Mouse (Mus musculus) liver, embryonic 15.5 days (tissue): Measurements from ENCODE around the gene B3gnt2. TPM values are rescaled to one million over a fixed set of nuclear protein-coding genes. Genes with fewer than 3 reads are reported as not detected.

Experiments
- ATAC-seq: fragments of 200-750 bp; cut with Nextera tagmentation; 2 replicates; pipeline ENCODE4 v1.8.0; 2017; ENCODE audit warnings: moderate number of reproducible peaks, mild to moderate bottlenecking, moderate library complexity; ENCODE audit not compliant: insufficient read depth
- H3K27ac ChIP-seq: fragments of 300-500 bp; sonication (generic); replicated peaks from 2 replicates; pipeline ENCODE4 v1.5.1; 2015; ENCODE audit warnings: mild to moderate bottlenecking, inconsistent platforms
- H3K27me3 ChIP-seq: fragments of 300-500 bp; sonication (generic); 2 replicates; pipeline ENCODE4 v1.6.1; 2015; ENCODE audit warnings: mild to moderate bottlenecking, inconsistent platforms
- H3K36me3 ChIP-seq: fragments of 300-500 bp; sonication (generic); replicated peaks from 2 replicates; pipeline ENCODE4 v1.6.1; 2015; ENCODE audit warnings: moderate library complexity, mild to moderate bottlenecking, inconsistent platforms
- H3K4me1 ChIP-seq: fragments of 300-500 bp; sonication (generic); replicated peaks from 2 replicates; pipeline ENCODE4 v1.6.1; 2015; ENCODE audit warnings: inconsistent platforms
- H3K4me2 ChIP-seq: fragments of 300-500 bp; sonication (generic); 2 replicates; pipeline ENCODE4 v1.6.1; 2015; ENCODE audit warnings: moderate library complexity, mild to moderate bottlenecking, inconsistent platforms
- H3K4me3 ChIP-seq: fragments of 300-500 bp; sonication (generic); replicated peaks from 2 replicates; pipeline ENCODE4 v1.5.1; 2015; ENCODE audit warnings: mild to moderate bottlenecking, inconsistent platforms
- H3K9ac ChIP-seq: fragments of 300-500 bp; sonication (generic); 2 replicates; pipeline ENCODE4 v1.6.1; 2015; ENCODE audit warnings: moderate library complexity, mild to moderate bottlenecking, inconsistent platforms
- H3K9me3 ChIP-seq: fragments of 300-500 bp; sonication (generic); replicated peaks from 2 replicates; pipeline ENCODE4 v1.6.1; 2016; ENCODE audit warnings: inconsistent platforms
- WGBS: fragments of 180-500 bp; shearing (Covaris S2); methylation state at CpG from one replicate; pipeline ENCODE4 v1.1.7; 2015; ENCODE audit warnings: mixed read lengths; ENCODE audit not compliant: insufficient replicate concordance; 5-methylcytosine and 5-hydroxymethylcytosine counted together
- polyA plus RNA-seq: library from polyadenylated mRNA; unstranded; fragments of >200 nt; fragmentation: Nextera tagmentation; extraction: Ambion mirVana; gene quantifications from 2 replicates; pipeline ENCODE4 v1.2.1, GENCODE M21; 2015

B3gnt2 gene
- polyA plus RNA-seq, 1 experiment from 2014 or later = 5.3 TPM

- no peaks in the 10 kb centered on the region for H3K9me3 ChIP-seq
- 11% methylated on average over 7 of the region's 7 CpGs for WGBS
- no peaks in the 10 kb centered on the region for H3K27me3 ChIP-seq
- H3K4me3 ChIP-seq = peak overlapping the region; percentile 36
- no peak for ATAC-seq
- H3K4me2 ChIP-seq = peak overlapping the region; percentile 58
- H3K36me3 ChIP-seq = no peaks in the 10 kb centered on the region
- H3K4me1 ChIP-seq = peaks cover 22% of the 10 kb centered on the region
- no peak overlapping the region for H3K9ac ChIP-seq
- peak overlapping the region; percentile 56 for H3K27ac ChIP-seq
Measured at GRCm38 (mm10) chr11:22871628-22872306, 11.0 kb upstream of the B3gnt2 start.

GRCm38 (mm10) chr11:22868582-22868981, 7.8 kb upstream of the B3gnt2 start:
- no peak overlapping the region for H3K9ac ChIP-seq
- H3K36me3 ChIP-seq = no peaks in the 10 kb centered on the region
- no peaks in the 10 kb centered on the region for H3K9me3 ChIP-seq
- H3K4me3 ChIP-seq = no peak overlapping the region
- no peak overlapping the region for H3K4me2 ChIP-seq
- 68% methylated on average over 8 of the region's 8 CpGs for WGBS
- no peak overlapping the region for H3K27ac ChIP-seq
- H3K4me1 ChIP-seq = peaks cover 28% of the 10 kb centered on the region
- H3K27me3 ChIP-seq = 0 out of 2 replicates have a peak, but pooled peaks cover 4% of the 10 kb centered on the region
- no peak for ATAC-seq

- Histone ChIP-seq H3K9ac (no peak overlapping the region), H3K4me3 (no peak overlapping the region), H3K9me3 (no peaks in the 10 kb centered on the region), H3K4me2 (no peak overlapping the region), H3K27ac (no peak overlapping the region), H3K27me3 (0 out of 2 replicates have a peak, but pooled peaks cover 5% of the 10 kb centered on the region), H3K36me3 (no peaks in the 10 kb centered on the region), H3K4me1 (peaks cover 27% of the 10 kb centered on the region)
- 67% methylated on average over 5 of the region's 5 CpGs for WGBS
- ATAC-seq = no peak
Measured at GRCm38 (mm10) chr11:22867691-22868090, 6.9 kb upstream of the B3gnt2 start.

DNA sequence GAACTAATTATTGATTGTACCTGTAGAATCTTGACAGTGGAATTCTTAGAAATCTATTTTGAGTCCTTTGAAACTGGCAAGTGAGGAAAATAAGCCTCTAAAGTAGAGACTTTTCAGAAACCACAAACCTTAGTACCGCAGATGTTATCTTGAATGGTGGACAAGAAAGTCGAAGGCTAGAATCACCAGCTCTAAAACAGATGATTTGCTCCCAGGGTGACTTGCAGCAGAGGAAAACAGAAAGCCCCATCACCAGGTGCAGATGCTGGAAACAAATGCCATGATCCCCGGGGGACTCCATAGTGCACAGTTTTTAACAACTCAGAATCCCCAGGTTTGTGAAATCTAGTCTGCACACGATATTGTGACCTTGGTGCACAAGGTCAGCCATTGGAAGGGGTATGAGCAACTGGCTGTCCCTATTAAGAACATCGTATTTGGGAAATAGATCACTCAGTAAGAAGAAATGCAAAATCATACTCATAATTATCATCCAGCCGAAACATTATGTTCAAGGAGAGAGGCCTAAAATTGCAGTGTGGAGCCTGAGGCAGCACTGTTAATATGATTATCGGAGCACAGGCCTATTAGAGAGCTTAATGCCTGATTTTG, 5.0 kb upstream of the B3gnt2 start:
- Histone ChIP-seq H3K4me2 (no peak overlapping the region), H3K9me3 (no peaks in the 10 kb centered on the region), H3K27me3 (0 out of 2 replicates have a peak, but pooled peaks cover 5% of the 10 kb centered on the region), H3K36me3 (no peaks in the 10 kb centered on the region), H3K4me3 (no peak overlapping the region), H3K27ac (no peak overlapping the region), H3K9ac (no peak overlapping the region), H3K4me1 (peaks cover 12% of the 10 kb centered on the region)
- no peak for ATAC-seq
- WGBS = 50% methylated on average over 7 of the region's 7 CpGs

GRCm38 (mm10) chr11:22864305-22865060, 3.7 kb upstream of the B3gnt2 start:
- 64% methylated on average over 8 of the region's 8 CpGs for WGBS
- Histone ChIP-seq H3K36me3 (no peaks in the 10 kb centered on the region), H3K4me1 (peaks cover 22% of the 10 kb centered on the region), H3K9ac (no peak overlapping the region), H3K4me2 (no peak overlapping the region), H3K27ac (peak overlapping the region; percentile 31; the same call in 1 of the 2 replicates), H3K9me3 (no peaks in the 10 kb centered on the region), H3K4me3 (no peak overlapping the region), H3K27me3 (0 out of 2 replicates have a peak, but pooled peaks cover 5% of the 10 kb centered on the region)
- no peak for ATAC-seq

- 59% methylated on average over 4 of the region's 4 CpGs for WGBS
- Histone ChIP-seq H3K36me3 (no peaks in the 10 kb centered on the region), H3K9me3 (no peaks in the 10 kb centered on the region), H3K4me2 (no peak overlapping the region), H3K4me3 (no peak overlapping the region), H3K9ac (no peak overlapping the region), H3K4me1 (peaks cover 29% of the 10 kb centered on the region), H3K27ac (no peak overlapping the region), H3K27me3 (0 out of 2 replicates have a peak, but pooled peaks cover 5% of the 10 kb centered on the region)
- no peak for ATAC-seq
Measured at GRCm38 (mm10) chr11:22863581-22863980, 2.8 kb upstream of the B3gnt2 start.

- peaks cover 50% of the 10 kb centered on the region for H3K4me1 ChIP-seq
- H3K27me3 ChIP-seq = 0 out of 2 replicates have a peak, but pooled peaks cover 12% of the 10 kb centered on the region
- no peak overlapping the region for H3K4me3 ChIP-seq
- peak overlapping the region; percentile 96 for H3K4me2 ChIP-seq
- no peaks in the 10 kb centered on the region for H3K9me3 ChIP-seq
- H3K36me3 ChIP-seq = no peaks in the 10 kb centered on the region
- 73% methylated on average over 4 of the region's 4 CpGs for WGBS
- ATAC-seq = no peak
- H3K27ac ChIP-seq = no peak overlapping the region
- no peak overlapping the region for H3K9ac ChIP-seq
Measured at GRCm38 (mm10) chr11:22861315-22861714, 554 bp upstream of the B3gnt2 start.

DNA sequence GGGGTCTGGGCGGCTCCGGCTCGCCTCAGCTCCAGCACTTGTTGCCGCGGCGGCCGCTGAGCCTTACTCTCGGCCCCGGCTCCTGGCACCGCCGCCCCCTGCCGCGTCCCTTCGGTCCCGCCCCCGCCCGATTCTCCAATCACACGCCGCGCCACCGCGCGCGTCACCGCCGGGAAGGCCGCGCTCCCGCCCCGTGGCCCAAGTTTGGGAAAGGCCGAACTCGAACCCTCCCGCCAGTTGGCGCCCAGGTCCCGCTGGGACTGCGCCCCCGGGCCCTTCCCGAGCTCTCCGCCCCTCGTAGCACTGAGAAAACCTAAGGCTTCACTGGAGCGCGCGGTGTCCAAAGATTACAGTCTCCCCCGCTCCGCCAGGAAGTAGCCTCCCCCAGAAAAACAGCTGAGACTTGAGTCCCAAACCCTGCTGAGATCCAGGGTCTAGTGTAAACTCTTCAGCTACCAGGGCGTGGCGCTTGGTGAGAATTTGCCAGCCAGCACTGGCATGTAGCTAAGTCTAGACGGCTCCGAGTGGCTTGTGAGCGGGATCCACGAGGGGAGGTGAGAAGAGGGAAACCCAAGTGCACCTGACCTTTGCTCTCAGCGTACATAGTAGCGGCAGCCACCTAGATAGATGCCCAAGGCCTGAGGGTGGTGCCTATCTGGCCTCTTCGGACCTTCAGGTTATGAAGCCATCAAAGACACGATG, 977 bp downstream of the B3gnt2 start:
- Histone ChIP-seq H3K27me3 (0 out of 2 replicates have a peak, but pooled peaks cover 12% of the 10 kb centered on the region), H3K36me3 (no peaks in the 10 kb centered on the region), H3K4me1 (peaks cover 57% of the 10 kb centered on the region), H3K4me3 (peak overlapping the region; percentile 82), H3K9ac (peak overlapping the region; percentile 75), H3K27ac (peak overlapping the region; percentile 84), H3K4me2 (peak overlapping the region; percentile 96), H3K9me3 (no peaks in the 10 kb centered on the region)
- ATAC-seq = peak; percentile 89
- WGBS = under 1% methylated on average over 50 of the region's 55 CpGs

GRCm38 (mm10) chr11:22859301-22859632, 1.5 kb downstream of the B3gnt2 start:
- peak overlapping the region; percentile 84 for H3K27ac ChIP-seq
- under 1% methylated on average over 35 of the region's 41 CpGs for WGBS
- H3K9ac ChIP-seq = peak overlapping the region; percentile 75
- no peaks in the 10 kb centered on the region for H3K36me3 ChIP-seq
- H3K4me2 ChIP-seq = peak overlapping the region; percentile 96
- 0 out of 2 replicates have a peak, but pooled peaks cover 12% of the 10 kb centered on the region for H3K27me3 ChIP-seq
- H3K9me3 ChIP-seq = no peaks in the 10 kb centered on the region
- ATAC-seq = peak; percentile 72
- H3K4me3 ChIP-seq = peak overlapping the region; percentile 82
- H3K4me1 ChIP-seq = peaks cover 57% of the 10 kb centered on the region

DNA sequence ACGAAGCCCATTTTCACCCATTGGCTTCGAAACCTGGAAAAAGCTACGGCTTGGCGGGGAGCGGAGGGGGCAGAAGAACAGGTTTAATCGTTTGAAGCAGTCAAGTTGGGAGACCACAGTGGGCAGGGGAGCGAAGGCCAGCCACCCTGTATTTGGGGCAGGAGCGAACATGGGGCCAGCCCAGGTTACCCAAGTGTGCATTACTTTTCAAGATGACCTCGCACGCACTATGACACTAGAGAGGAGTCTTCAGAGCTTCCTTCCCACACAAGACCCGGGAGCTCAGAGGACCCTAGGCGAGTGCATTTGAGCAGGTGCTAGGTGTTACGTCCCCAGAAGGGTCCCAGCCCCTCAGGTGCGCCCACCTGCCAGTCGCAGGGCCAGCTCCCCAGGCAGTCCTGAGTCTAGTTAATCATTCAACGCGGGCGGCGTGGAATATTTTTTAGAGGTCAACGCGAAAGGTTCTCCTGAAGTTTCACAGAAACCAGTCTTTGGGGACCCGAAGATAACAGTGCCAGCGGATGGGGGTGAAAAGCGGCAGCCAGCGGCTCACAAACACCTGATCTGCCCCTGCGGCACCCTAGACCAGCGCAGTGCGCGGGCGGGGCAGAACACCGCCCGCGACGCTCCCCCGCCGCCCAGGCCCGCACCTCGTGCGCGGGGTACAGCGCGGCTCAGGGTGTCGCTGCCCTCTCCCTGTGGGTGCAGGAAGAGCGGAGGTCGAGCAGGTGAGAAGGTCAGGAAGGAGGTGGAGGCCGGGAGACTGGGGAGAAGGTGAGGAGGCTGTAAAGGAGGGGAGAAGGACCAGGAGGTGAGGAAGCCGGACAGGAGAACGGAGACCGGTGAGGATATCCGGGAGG, 2.1 kb downstream of the B3gnt2 start:
- ATAC-seq = peak; percentile 49
- peaks cover 61% of the 10 kb centered on the region for H3K4me1 ChIP-seq
- peak overlapping the region; percentile 96 for H3K4me2 ChIP-seq
- H3K27me3 ChIP-seq = 0 out of 2 replicates have a peak, but pooled peaks cover 9% of the 10 kb centered on the region
- peak overlapping the region; percentile 84 for H3K27ac ChIP-seq
- no peaks in the 10 kb centered on the region for H3K9me3 ChIP-seq
- H3K36me3 ChIP-seq = no peaks in the 10 kb centered on the region
- WGBS = 1% methylated on average over 50 of the region's 50 CpGs
- peak overlapping the region; percentile 75 for H3K9ac ChIP-seq
- H3K4me3 ChIP-seq = peak overlapping the region; percentile 82
